Comparison of ENCODE assay signal across 21 mouse cellular contexts in genomic region chr10:53329257-53329656, GRCm38 (mm10). TPM values are rescaled to one million over a fixed set of nuclear protein-coding genes. Genes with fewer than 3 reads are reported as not detected.
DNase-seq lines count a peak whose midpoint lies in the region; ATAC-seq and TF ChIP-seq lines count a peak whose summit lies in the region.
"Had no signal": no experiment of that assay in that cellular context is flagged by ENCODE, and none has a peak within 500 bp of the region (broad histone marks: within the 10 kb centered on the region; RNA-seq: fewer than 3 reads in every experiment).

No protein-coding gene starts in this region.

- no peaks in the 10 kb centered on the region for H3K27me3 ChIP-seq in forebrain, postnatal 0 days (ENCODE audit: insufficient read depth, low read length)
- no peaks in the 10 kb centered on the region for H3K27me3 ChIP-seq in forebrain, embryonic 10.5 days (ENCODE audit: poor library complexity, severe bottlenecking)
- H3K27me3 ChIP-seq in heart, embryonic 10.5 days (ENCODE audit: insufficient read depth, poor library complexity, severe bottlenecking): no peaks in the 10 kb centered on the region
- no peaks in the 10 kb centered on the region for H3K27me3 ChIP-seq in heart, embryonic 14.5 days (ENCODE audit: control insufficient read depth, insufficient read depth, low read length)
- H3K27me3 ChIP-seq: embryonic facial prominence, embryonic 13.5 days; forebrain, embryonic 13.5 days; hindbrain, embryonic 13.5 days; Patski had no signal

- WGBS in forebrain, postnatal 0 days: 47% methylated on average over 3 of the region's 3 CpGs
- 82% methylated on average over 3 of the region's 3 CpGs for WGBS in forebrain, embryonic 10.5 days
- 39% methylated on average over 3 of the region's 3 CpGs for WGBS in heart, embryonic 10.5 days
- 11% methylated on average over 3 of the region's 3 CpGs for WGBS in heart, embryonic 14.5 days

- no peak overlapping the region for H3K4me2 ChIP-seq in forebrain, postnatal 0 days (ENCODE audit: low read depth)
- peak overlapping the region; percentile 57 for H3K4me2 ChIP-seq in heart, embryonic 14.5 days (ENCODE audit: low read length)
- H3K4me2 ChIP-seq: embryonic facial prominence, embryonic 13.5 days; forebrain, embryonic 13.5 days; hindbrain, embryonic 13.5 days had no signal

- H3K9me3 ChIP-seq in forebrain, postnatal 0 days (ENCODE audit: low read length): no peaks in the 10 kb centered on the region
- no peaks in the 10 kb centered on the region for H3K9me3 ChIP-seq in forebrain, embryonic 10.5 days
- no peaks in the 10 kb centered on the region for H3K9me3 ChIP-seq in heart, embryonic 10.5 days
- H3K9me3 ChIP-seq in heart, embryonic 14.5 days (ENCODE audit: control insufficient read depth, low read length): no peaks in the 10 kb centered on the region
- H3K9me3 ChIP-seq: embryonic facial prominence, embryonic 13.5 days; forebrain, embryonic 13.5 days; hindbrain, embryonic 13.5 days had no signal

- ATAC-seq in forebrain, postnatal 0 days: peak; percentile 18; the same call in 1 of the 2 replicates
- ATAC-seq in heart, embryonic 14.5 days (ENCODE audit: insufficient number of reproducible peaks, insufficient read depth, low FRiP score, low read depth): no peak
- ATAC-seq: activated CD4-positive, CD25-positive, alpha-beta regulatory T cell, adult 4 months; forebrain, embryonic 13.5 days; hindbrain, postnatal 0 days; Patski had no signal

- H3K27ac ChIP-seq in forebrain, postnatal 0 days (ENCODE audit: low read depth, low read length): no peak overlapping the region
- no peak overlapping the region for H3K27ac ChIP-seq in forebrain, embryonic 10.5 days
- peak overlapping the region; percentile 73; the same call in 1 of the 2 replicates for H3K27ac ChIP-seq in heart, embryonic 10.5 days
- peak overlapping the region; percentile 81 to 92 for H3K27ac ChIP-seq in heart, embryonic 14.5 days (replicated peaks in 1 of 2; ENCODE audit: control insufficient read depth in 1 of 2, insufficient read depth in 1 of 2, low read depth in 2 of 2, low read length in 2 of 2)
- H3K27ac ChIP-seq: embryonic facial prominence, embryonic 13.5 days; forebrain, embryonic 13.5 days; hindbrain, embryonic 13.5 days; hindbrain, postnatal 0 days; kidney, postnatal 0 days had no signal

- no peaks in the 10 kb centered on the region for H3K4me1 ChIP-seq in forebrain, postnatal 0 days (ENCODE audit: insufficient read depth)
- no peaks in the 10 kb centered on the region for H3K4me1 ChIP-seq in forebrain, embryonic 10.5 days
- peaks cover 56% of the 10 kb centered on the region for H3K4me1 ChIP-seq in heart, embryonic 10.5 days
- H3K4me1 ChIP-seq in heart, embryonic 14.5 days (ENCODE audit: control insufficient read depth in 2 of 2, insufficient read depth in 2 of 2, low read length in 2 of 2): peaks cover 11 to 67% of the 10 kb centered on the region in 2 experiments
- H3K4me1 ChIP-seq: forebrain, embryonic 13.5 days; hindbrain, embryonic 13.5 days had no signal

- no peak for DNase-seq in forebrain, postnatal 0 days
- no peak for DNase-seq in forebrain, embryonic 10.5 days (ENCODE audit: extremely low spot score, low spot score)
- DNase-seq in heart, embryonic 10.5 days (ENCODE audit: low spot score): no peak
- no peak for DNase-seq in heart, adult 18-20 months
- DNase-seq in heart, postnatal 4 days: no peak
- peak; percentile 16 for DNase-seq in NIH3T3 (ENCODE audit: low read depth)
- no peak for DNase-seq in lung, postnatal 25 days (ENCODE audit: low spot score)
- DNase-seq: adrenal gland, postnatal 14 days; cerebellum, adult 18-20 months; cerebellum, adult 9-11 months; cerebellum, postnatal 36 days; kidney, adult 11 months; kidney, adult 9 months had no signal

- no peak overlapping the region for H3K4me3 ChIP-seq in forebrain, postnatal 0 days (ENCODE audit: low read depth, low read length)
- no peak overlapping the region for H3K4me3 ChIP-seq in forebrain, embryonic 10.5 days
- H3K4me3 ChIP-seq in heart, embryonic 10.5 days: no peak overlapping the region
- 0 out of 4 replicates have a peak overlapping the region, but pooled peaks of 1 of the 2 experiments have one; percentile 3 for H3K4me3 ChIP-seq in heart, embryonic 14.5 days (ENCODE audit: control insufficient read depth in 1 of 2, insufficient read depth in 1 of 2, low read depth in 1 of 2, low read length in 2 of 2)
- H3K4me3 ChIP-seq: embryonic facial prominence, embryonic 13.5 days; forebrain, embryonic 13.5 days; hindbrain, embryonic 13.5 days had no signal

- H3K9ac ChIP-seq in forebrain, postnatal 0 days: no peak overlapping the region
- peak overlapping the region; percentile 62; the same call in 1 of the 2 replicates for H3K9ac ChIP-seq in heart, embryonic 14.5 days (ENCODE audit: low read length)
- H3K9ac ChIP-seq: embryonic facial prominence, embryonic 13.5 days; forebrain, embryonic 13.5 days; hindbrain, embryonic 13.5 days had no signal

- no peaks in the 10 kb centered on the region for H3K36me3 ChIP-seq in forebrain, postnatal 0 days (ENCODE audit: insufficient read depth)
- H3K36me3 ChIP-seq in forebrain, embryonic 10.5 days (replicated peaks): no peaks in the 10 kb centered on the region
- H3K36me3 ChIP-seq in heart, embryonic 10.5 days: no peaks in the 10 kb centered on the region
- H3K36me3 ChIP-seq in heart, embryonic 14.5 days (ENCODE audit: control insufficient read depth, insufficient read depth, low read length): no peaks in the 10 kb centered on the region
- H3K36me3 ChIP-seq: embryonic facial prominence, embryonic 13.5 days; hindbrain, embryonic 13.5 days had no signal

- TF ChIP-seq CTCF in forebrain, postnatal 0 days (IDR thresholded peaks at IDR 0.05; ENCODE audit: low read depth): no peak

RNA-seq across cellular contexts. Expression of gene Pln, which starts 8.2 kb away (rescaled TPM):
- total RNA-seq in forebrain, postnatal 0 days (2014; rRNA removed): 0.38 and 0.67 TPM in 2 replicates
- 0.18 and 0.40 TPM in 2 replicates for polyA plus RNA-seq in forebrain, postnatal 0 days (2015; fragmentation: Nextera tagmentation; extraction: Ambion mirVana)
- 0.86 and 1.4 TPM in 2 replicates for polyA plus RNA-seq in forebrain, embryonic 10.5 days (2016; fragmentation: Nextera tagmentation; extraction: Ambion mirVana)
- polyA plus RNA-seq in heart, embryonic 10.5 days (2016; fragmentation: Nextera tagmentation; extraction: Ambion mirVana): 179 and 472 TPM in 2 replicates
- total RNA-seq in heart, adult 18-20 months (2021): 1,000 to 10,000 TPM; 6,493 to 6,642 TPM
- 1,148 and 1,278 TPM in 2 replicates for polyA plus RNA-seq in heart, embryonic 14.5 days (2014; fragmentation: Nextera tagmentation; extraction: Ambion mirVana)
- 1,000 to 10,000 TPM; 3,107 to 3,542 TPM for total RNA-seq in heart, postnatal 4 days (2021)

RNA-seq across cellular contexts. Expression of gene Cep85l, which starts 50.5 kb away (rescaled TPM):
- total RNA-seq in forebrain, postnatal 0 days (2014; rRNA removed): 12.7 and 18.2 TPM in 2 replicates
- polyA plus RNA-seq in forebrain, postnatal 0 days (2015; fragmentation: Nextera tagmentation; extraction: Ambion mirVana): 4.9 and 6.9 TPM in 2 replicates
- polyA plus RNA-seq in forebrain, embryonic 10.5 days (2016; fragmentation: Nextera tagmentation; extraction: Ambion mirVana): 3.0 and 3.7 TPM in 2 replicates
- 3.1 and 4.4 TPM in 2 replicates for polyA plus RNA-seq in heart, embryonic 10.5 days (2016; fragmentation: Nextera tagmentation; extraction: Ambion mirVana)
- 10 to 100 TPM; 13.5 TPM for total RNA-seq in heart, adult 18-20 months (2021)
- polyA plus RNA-seq in heart, embryonic 14.5 days (2014; fragmentation: Nextera tagmentation; extraction: Ambion mirVana): 7.1 and 9.5 TPM in 2 replicates
- total RNA-seq in heart, postnatal 4 days (2021): 10 to 100 TPM; 21.1 to 21.5 TPM

Comparison
In these comparisons a context has a peak if more than half of its experiments do, and no peak if none do; other contexts are left out.
1. H3K27ac ChIP-seq: peak in heart, embryonic 10.5 days (single experiment) and heart, embryonic 14.5 days (2 of 2); none in forebrain, postnatal 0 days (single experiment) and forebrain, embryonic 10.5 days (single experiment).
2. RNA of gene Pln, which starts 8.2 kb away (polyA plus RNA-seq): 1,148 to 1,278 TPM in heart, embryonic 14.5 days and 179 to 472 TPM in heart, embryonic 10.5 days; 0.86 to 1.4 TPM in forebrain, embryonic 10.5 days and 0.18 to 0.40 TPM in forebrain, postnatal 0 days; every median in the first group is over 10 times any median in the second.